Mouse (Mus musculus) hindbrain, embryonic 12.5 days (tissue): Measurements from ENCODE around the gene Cyp3a41a. TPM values are rescaled to one million over a fixed set of nuclear protein-coding genes. Genes with fewer than 3 reads are reported as not detected.
"Not testable (repeated sequence)": the region's sequence is repeated elsewhere in the genome, so short reads cannot be mapped to it uniquely, and the experiment has no call there.

Source experiments
- ATAC-seq: fragments of 200-750 bp; cut with Nextera tagmentation; 2 replicates; pipeline ENCODE4 v1.8.0; 2017; ENCODE audit warnings: moderate TSS enrichment; ENCODE audit not compliant: low FRiP score
- H3K27ac ChIP-seq: fragments of 300-500 bp; sonication (generic); 2 replicates; pipeline ENCODE4 v1.5.1; 2016; ENCODE audit warnings: mild to moderate bottlenecking
- H3K27me3 ChIP-seq: fragments of 300-500 bp; sonication (generic); 2 replicates; pipeline ENCODE4 v1.6.1; 2016; ENCODE audit warnings: mild to moderate bottlenecking
- H3K36me3 ChIP-seq: fragments of 300-500 bp; sonication (generic); 2 replicates; pipeline ENCODE4 v1.6.1; 2016; ENCODE audit warnings: mild to moderate bottlenecking
- H3K4me1 ChIP-seq: fragments of 300-500 bp; sonication (generic); 2 replicates; pipeline ENCODE4 v1.6.1; 2016
- H3K4me2 ChIP-seq: fragments of 300-500 bp; sonication (generic); replicated peaks from 2 replicates; pipeline ENCODE4 v1.6.1; 2016; ENCODE audit warnings: mild to moderate bottlenecking
- H3K4me3 ChIP-seq: fragments of 300-500 bp; sonication (generic); 2 replicates; pipeline ENCODE4 v1.5.1; 2016; ENCODE audit warnings: mild to moderate bottlenecking
- H3K9ac ChIP-seq: fragments of 300-500 bp; sonication (generic); 2 replicates; pipeline ENCODE4 v1.6.1; 2016; ENCODE audit warnings: mild to moderate bottlenecking, moderate library complexity
- H3K9me3 ChIP-seq: fragments of 300-500 bp; sonication (generic); replicated peaks from 2 replicates; pipeline ENCODE4 v1.6.1; 2016; ENCODE audit warnings: mild to moderate bottlenecking
- WGBS: fragments of 180-500 bp; shearing (Covaris S2); methylation state at CpG from one replicate; pipeline ENCODE4 v1.1.7; 2016; 5-methylcytosine and 5-hydroxymethylcytosine counted together
- polyA plus RNA-seq: library from polyadenylated mRNA; unstranded; fragments of >200 nt; fragmentation: Nextera tagmentation; extraction: Ambion mirVana; gene quantifications from 2 replicates; pipeline ENCODE4 v1.2.1, GENCODE M21; 2016

The Cyp3a41a gene
- polyA plus RNA-seq, result not detected in 2 replicates

DNA sequence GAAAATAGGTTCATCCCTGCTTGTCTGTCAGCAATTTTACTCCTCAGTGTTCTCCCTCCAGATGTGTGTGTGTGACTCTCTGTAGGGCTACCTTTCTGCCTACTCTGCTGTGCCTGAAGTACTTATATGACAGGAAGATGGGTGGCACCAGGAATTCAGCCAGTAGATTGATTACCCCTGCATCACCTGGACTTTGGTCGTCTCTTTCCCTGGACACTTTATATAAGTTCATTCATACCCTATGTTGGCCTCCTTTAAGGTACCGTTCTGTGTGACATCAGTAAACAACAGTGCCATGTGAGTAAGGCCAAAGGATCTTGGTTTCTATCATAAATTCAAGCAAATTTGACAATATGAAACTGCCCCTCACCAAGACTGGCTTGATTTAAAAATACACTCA is at the start of gene Cyp3a41a:
Gene Cyp3a41a, minus strand, starts transcription at position 101 of the 400 bp plus-strand sequence.
- not testable (repeated sequence) for H3K36me3 ChIP-seq, H3K9me3 ChIP-seq, H3K9ac ChIP-seq, ATAC-seq, H3K27ac ChIP-seq, H3K4me3 ChIP-seq, H3K4me2 ChIP-seq, H3K27me3 ChIP-seq, H3K4me1 ChIP-seq
- 94% methylated on average over 1 of the region's 2 CpGs for WGBS

DNA sequence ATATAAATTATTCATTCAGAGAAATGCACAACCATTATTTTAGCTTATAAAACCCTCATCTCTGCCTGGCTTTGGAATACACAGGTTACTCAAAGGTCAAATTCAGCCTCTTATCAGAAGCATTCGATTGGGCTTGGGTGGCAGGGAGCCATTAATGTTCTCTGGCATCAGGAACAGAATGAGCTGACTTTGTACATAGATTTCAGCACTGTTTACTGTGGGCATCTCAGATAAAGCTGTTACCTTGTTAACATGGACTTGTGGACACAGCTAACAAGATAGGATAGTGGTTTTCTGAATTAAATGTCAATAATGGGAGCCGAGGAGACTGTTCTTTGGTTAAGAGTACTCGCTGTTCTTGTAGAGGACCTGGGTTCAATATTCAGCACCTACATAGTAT is 17.6 kb upstream of the Cyp3a41a start:
- not testable (repeated sequence) for ATAC-seq, H3K4me1 ChIP-seq, H3K27me3 ChIP-seq, H3K4me3 ChIP-seq, H3K27ac ChIP-seq, H3K36me3 ChIP-seq, H3K4me2 ChIP-seq, H3K9ac ChIP-seq
- 76% methylated on average over 3 of the region's 3 CpGs for WGBS
- H3K9me3 ChIP-seq, result peaks cover 24% of the 10 kb centered on the region

DNA sequence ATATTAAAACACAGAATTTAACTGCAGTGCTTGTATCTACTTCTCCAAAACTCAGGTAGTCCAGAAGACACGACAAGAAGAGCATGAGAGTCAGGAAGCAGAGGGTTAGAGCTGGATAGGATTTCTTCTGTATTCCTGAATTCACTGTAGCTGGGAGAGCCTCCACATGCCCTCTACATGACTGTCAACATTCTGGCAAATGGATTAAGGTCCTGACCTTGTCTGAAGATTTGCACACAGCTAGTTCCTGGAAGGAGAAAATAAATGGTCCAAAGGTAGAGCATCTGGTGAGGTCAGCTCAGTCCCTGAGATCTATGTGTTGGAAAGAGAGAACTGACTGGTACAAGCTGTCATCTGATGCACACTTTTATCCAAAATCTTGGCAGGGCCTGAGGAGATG is 5.6 kb downstream of the Cyp3a41a start:
- H3K36me3 ChIP-seq, H3K9ac ChIP-seq, H3K9me3 ChIP-seq, ATAC-seq, H3K27ac ChIP-seq, H3K4me2 ChIP-seq, H3K4me1 ChIP-seq, H3K4me3 ChIP-seq, H3K27me3 ChIP-seq: not testable (repeated sequence)
- WGBS, result 26% methylated on average over 1 of the region's 1 CpGs

DNA sequence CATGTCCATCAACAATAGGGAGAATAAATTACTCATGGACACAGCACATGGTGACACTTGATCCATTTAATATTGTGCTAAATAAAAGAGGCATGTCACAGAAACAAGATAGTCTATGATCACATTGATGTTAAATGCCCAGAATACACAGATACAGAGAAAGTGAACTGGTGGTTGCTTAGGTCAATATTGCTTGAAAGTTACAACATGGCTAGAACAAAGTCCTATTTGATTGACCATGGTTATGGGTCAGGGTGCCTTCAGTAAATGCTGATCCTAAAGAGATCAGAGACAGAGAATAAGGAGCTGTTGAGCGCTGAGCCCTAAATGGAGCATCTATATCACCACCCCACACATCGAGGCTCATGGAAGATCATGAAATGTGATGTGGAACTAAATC is 12.6 kb downstream of the Cyp3a41a start:
- WGBS, result 83% methylated on average over 2 of the region's 2 CpGs
- not testable (repeated sequence) for H3K27me3 ChIP-seq, H3K4me2 ChIP-seq, ATAC-seq, H3K9me3 ChIP-seq, H3K36me3 ChIP-seq, H3K4me1 ChIP-seq, H3K9ac ChIP-seq, H3K27ac ChIP-seq, H3K4me3 ChIP-seq

DNA sequence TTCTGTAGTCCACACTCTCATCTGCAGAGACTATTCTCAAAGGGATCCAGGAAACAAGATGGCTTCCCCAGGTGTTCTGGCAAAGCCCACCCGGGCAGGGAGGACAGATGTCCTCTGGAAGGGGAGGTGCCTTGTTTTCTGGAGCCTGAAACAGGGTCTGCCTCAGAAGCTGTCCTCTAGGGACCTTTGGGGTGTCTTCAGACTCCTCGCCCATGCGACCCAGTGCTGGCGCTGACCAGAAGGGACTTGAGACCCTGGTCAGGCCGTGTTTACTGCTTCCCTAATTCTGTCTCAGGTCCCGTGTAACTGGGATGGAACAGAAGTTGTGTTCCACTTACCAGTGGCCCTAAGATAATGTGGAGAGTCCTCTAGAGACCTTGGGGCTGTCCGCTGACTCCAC is 57.9 kb downstream of the Cyp3a41a start:
- no peak overlapping the region for H3K9ac ChIP-seq
- H3K9me3 ChIP-seq, result peaks cover 46% of the 10 kb centered on the region
- no peaks in the 10 kb centered on the region for H3K4me1 ChIP-seq
- H3K4me2 ChIP-seq, result no peak overlapping the region
- WGBS, result 90% methylated on average over 7 of the region's 7 CpGs
- no peak overlapping the region for H3K4me3 ChIP-seq
- no peaks in the 10 kb centered on the region for H3K36me3 ChIP-seq
- H3K27ac ChIP-seq, result no peak overlapping the region
- ATAC-seq, result no peak
- H3K27me3 ChIP-seq, result no peaks in the 10 kb centered on the region

DNA sequence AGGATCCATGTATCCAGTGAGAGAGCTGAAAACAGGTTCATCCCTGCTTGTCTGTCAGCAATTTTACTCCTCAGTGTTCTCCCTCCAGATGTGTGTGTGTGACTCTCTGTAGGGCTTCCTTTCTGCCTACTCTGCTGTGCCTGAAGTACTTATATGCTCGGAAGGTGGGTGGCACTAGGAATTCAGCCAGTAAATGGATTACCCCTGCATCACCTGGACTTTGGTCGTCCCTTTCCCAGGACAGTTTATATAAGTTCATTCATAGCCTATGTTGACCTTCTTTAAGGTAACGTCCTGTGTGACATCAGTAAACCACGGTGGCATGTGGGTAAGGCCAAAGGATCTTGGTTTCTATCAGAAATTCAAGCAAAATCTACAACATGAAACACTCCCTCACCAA is 72.2 kb downstream of the Cyp3a41a start:
- Histone ChIP-seq H3K4me3 (no peak overlapping the region), H3K4me1 (no peaks in the 10 kb centered on the region), H3K36me3 (no peaks in the 10 kb centered on the region), H3K9ac (no peak overlapping the region), H3K27me3 (no peaks in the 10 kb centered on the region), H3K9me3 (peaks cover 65% of the 10 kb centered on the region), H3K4me2 (no peak overlapping the region), H3K27ac (no peak overlapping the region)
- WGBS, result 73% methylated on average over 4 of the region's 4 CpGs
- ATAC-seq, result no peak

Other genes with a start within 250 kb of the Cyp3a41a start
- not detected in 2 replicates for gene Cyp3a41b, start 135.4 kb downstream of the Cyp3a41a start, polyA plus RNA-seq
- gene Cyp3a44, start 85.7 kb upstream of the Cyp3a41a start, polyA plus RNA-seq, result not detected in 2 replicates
- not detected in 2 replicates for gene Cyp3a11, start 159.8 kb upstream of the Cyp3a41a start, polyA plus RNA-seq